Mouse (Mus musculus): ENCODE results near the gene 1300017J02Rik.
"Not testable (repeated sequence)": the region's sequence is repeated elsewhere in the genome, so short reads cannot be mapped to it uniquely, and the experiment has no call there.

The 1300017J02Rik gene

GRCm38 (mm10) chr9:103304927-103305326 is at the start of gene 1300017J02Rik, which contains the start of gene Topbp1:
TSS of gene 1300017J02Rik (minus strand) at chr9:103305082.
TSS of gene Topbp1 (plus strand) at chr9:103305215.
- peak; percentile 92 for DNase-seq (ENCODE audit: low read depth, low spot score)

- DNase-seq (ENCODE audit: low read depth, low spot score): not testable (repeated sequence)
These were observed 48.8 kb upstream of the 1300017J02Rik start for GRCm38 (mm10) chr9:103353500-103354260.

GRCm38 (mm10) chr9:103348791-103349190 is 43.9 kb upstream of the 1300017J02Rik start:
- no peak for DNase-seq (ENCODE audit: low read depth, low spot score)

- DNase-seq (ENCODE audit: low read depth, low spot score): no peak
These were observed 43.2 kb upstream of the 1300017J02Rik start for GRCm38 (mm10) chr9:103347996-103348490.

- DNase-seq (ENCODE audit: low read depth, low spot score): no peak
These were observed 42.2 kb upstream of the 1300017J02Rik start for GRCm38 (mm10) chr9:103347045-103347444.

- DNase-seq (ENCODE audit: low read depth, low spot score): no peak
These were observed 32.0 kb upstream of the 1300017J02Rik start for GRCm38 (mm10) chr9:103336912-103337311.

- no peak for DNase-seq (ENCODE audit: low read depth, low spot score)
These were observed 27.8 kb upstream of the 1300017J02Rik start for GRCm38 (mm10) chr9:103332663-103333062.

- DNase-seq (ENCODE audit: low read depth, low spot score): no peak
These were observed 21.6 kb upstream of the 1300017J02Rik start for GRCm38 (mm10) chr9:103326449-103326848.

- DNase-seq (ENCODE audit: low read depth, low spot score): no peak
These were observed 19.8 kb upstream of the 1300017J02Rik start for GRCm38 (mm10) chr9:103324678-103325077.

GRCm38 (mm10) chr9:103309832-103310231 is 5.0 kb upstream of the 1300017J02Rik start:
- DNase-seq (ENCODE audit: low read depth, low spot score): no peak

GRCm38 (mm10) chr9:103305332-103306041 is 605 bp upstream of the 1300017J02Rik start:
- peak; percentile 50 for DNase-seq (ENCODE audit: low read depth, low spot score)

GRCm38 (mm10) chr9:103302666-103303065 is 2.2 kb downstream of the 1300017J02Rik start:
- DNase-seq (ENCODE audit: low read depth, low spot score): peak; percentile 80

- DNase-seq (ENCODE audit: low read depth, low spot score): no peak
These were observed 2.6 kb downstream of the 1300017J02Rik start for GRCm38 (mm10) chr9:103302239-103302638.

GRCm38 (mm10) chr9:103301086-103301485 is 3.8 kb downstream of the 1300017J02Rik start:
- DNase-seq (ENCODE audit: low read depth, low spot score): no peak

- no peak for DNase-seq (ENCODE audit: low read depth, low spot score)
These were observed 10.4 kb downstream of the 1300017J02Rik start for GRCm38 (mm10) chr9:103294507-103294906.

- DNase-seq (ENCODE audit: low read depth, low spot score): no peak
These were observed 16.2 kb downstream of the 1300017J02Rik start for GRCm38 (mm10) chr9:103288489-103289180.

- no peak for DNase-seq (ENCODE audit: low read depth, low spot score)
These were observed 16.9 kb downstream of the 1300017J02Rik start for GRCm38 (mm10) chr9:103287840-103288488.

GRCm38 (mm10) chr9:103286901-103287422 is 17.9 kb downstream of the 1300017J02Rik start:
- DNase-seq (ENCODE audit: low read depth, low spot score): no peak

GRCm38 (mm10) chr9:103286396-103286795 is 18.5 kb downstream of the 1300017J02Rik start:
- DNase-seq (ENCODE audit: low read depth, low spot score): no peak

- no peak for DNase-seq (ENCODE audit: low read depth, low spot score)
These were observed 28.0 kb downstream of the 1300017J02Rik start for GRCm38 (mm10) chr9:103276876-103277275.

- DNase-seq (ENCODE audit: low read depth, low spot score): no peak
These were observed 29.2 kb downstream of the 1300017J02Rik start for GRCm38 (mm10) chr9:103275676-103276075.

All from 3T3-L1 (cell line).